Mouse (Mus musculus) forebrain, embryonic 11.5 days (tissue): Measurements from ENCODE around the gene Csrp3. TPM values are rescaled to one million over a fixed set of nuclear protein-coding genes. Genes with fewer than 3 reads are reported as not detected.

Experiments
- ATAC-seq: fragments of 200-750 bp; cut with Nextera tagmentation; replicated peaks from 2 replicates; pipeline ENCODE4 v1.8.0; 2017; ENCODE audit warnings: moderate TSS enrichment; ENCODE audit not compliant: low FRiP score
- DNase-seq: peaks from one replicate; pipeline ENCODE4 v3.0.0-alpha.2; 2017; ENCODE audit warnings: low spot score
- H3K27ac ChIP-seq: fragments of 300-500 bp; sonication (generic); 2 replicates; pipeline ENCODE4 v1.5.1; 2014; ENCODE audit warnings: low read depth, low read length
- H3K27me3 ChIP-seq: fragments of 300-500 bp; sonication (generic); 2 replicates; pipeline ENCODE4 v1.6.1; 2014; ENCODE audit warnings: mild to moderate bottlenecking, low read length, mixed read lengths; ENCODE audit not compliant: control insufficient read depth, insufficient read depth
- H3K36me3 ChIP-seq: fragments of 300-500 bp; sonication (generic); 2 replicates; pipeline ENCODE4 v1.6.1; 2014; ENCODE audit warnings: mild to moderate bottlenecking, low read length, moderate library complexity, mixed read lengths; ENCODE audit not compliant: control insufficient read depth, insufficient read depth
- H3K4me1 ChIP-seq: fragments of 300-500 bp; sonication (generic); replicated peaks from 2 replicates; pipeline ENCODE4 v1.6.1; 2014; ENCODE audit warnings: low read length, mixed read lengths; ENCODE audit not compliant: control insufficient read depth, insufficient read depth
- H3K4me2 ChIP-seq: fragments of 300-500 bp; sonication (generic); 2 replicates; pipeline ENCODE4 v1.6.1; 2014; ENCODE audit warnings: low read depth, mild to moderate bottlenecking, low read length, moderate library complexity, mixed read lengths; ENCODE audit not compliant: severe bottlenecking
- H3K4me3 ChIP-seq: fragments of 300-500 bp; sonication (generic); 2 replicates; pipeline ENCODE4 v1.5.1; 2014; ENCODE audit warnings: low read depth, low read length
- H3K9ac ChIP-seq: fragments of 300-500 bp; sonication (generic); 2 replicates; pipeline ENCODE4 v1.6.1; 2014; ENCODE audit warnings: low read length
- H3K9me3 ChIP-seq: fragments of 300-500 bp; sonication (generic); 2 replicates; pipeline ENCODE4 v1.6.1; 2016; ENCODE audit warnings: low read length, mixed read lengths; ENCODE audit not compliant: control insufficient read depth
- WGBS: fragments of 180-500 bp; shearing (Covaris S2); extraction: QIAGEN DNeasy Blood & Tissue Kit; methylation state at CpG from one replicate; pipeline ENCODE4 v1.1.7; 2014; 5-methylcytosine and 5-hydroxymethylcytosine counted together
- polyA plus RNA-seq: library from polyadenylated mRNA; unstranded; fragments of >200 nt; fragmentation: Nextera tagmentation; extraction: Ambion mirVana; gene quantifications from 2 replicates; pipeline ENCODE4 v1.2.1, GENCODE M21; 2014

The Csrp3 gene
- polyA plus RNA-seq, 1 experiment from 2014 or later, result not detected

GRCm38 (mm10) chr7:48832735-48833134 lies 15.1 kb downstream of the Csrp3 start:
- Histone ChIP-seq H3K9ac (no peak overlapping the region), H3K27me3 (no peaks in the 10 kb centered on the region), H3K9me3 (no peaks in the 10 kb centered on the region), H3K4me3 (no peak overlapping the region), H3K36me3 (peaks cover under 1% of the 10 kb centered on the region; the same call in 1 of the 2 replicates), H3K27ac (no peak overlapping the region), H3K4me2 (no peak overlapping the region), H3K4me1 (peaks cover 4% of the 10 kb centered on the region; the same call in 1 of the 2 replicates)
- DNase-seq (no peak), ATAC-seq (no peak)
- WGBS, result 93% methylated on average over 1 of the region's 1 CpGs

GRCm38 (mm10) chr7:48830395-48830794 lies 17.4 kb downstream of the Csrp3 start:
- peaks cover 9% of the 10 kb centered on the region; the same call in 1 of the 2 replicates for H3K36me3 ChIP-seq
- H3K27me3 ChIP-seq, result no peaks in the 10 kb centered on the region
- WGBS, result 78% methylated on average over 2 of the region's 2 CpGs
- H3K4me3 ChIP-seq, result no peak overlapping the region
- H3K4me2 ChIP-seq, result no peak overlapping the region
- DNase-seq (no peak), ATAC-seq (no peak)
- no peak overlapping the region for H3K27ac ChIP-seq
- no peak overlapping the region for H3K9ac ChIP-seq
- H3K9me3 ChIP-seq, result no peaks in the 10 kb centered on the region
- H3K4me1 ChIP-seq, result peaks cover 4% of the 10 kb centered on the region; the same call in 1 of the 2 replicates

GRCm38 (mm10) chr7:48829177-48829910 lies 18.5 kb downstream of the Csrp3 start:
- no peak for DNase-seq
- Histone ChIP-seq H3K9ac (no peak overlapping the region), H3K4me3 (no peak overlapping the region), H3K4me1 (no peaks in the 10 kb centered on the region), H3K36me3 (peaks cover 10% of the 10 kb centered on the region; the same call in 1 of the 2 replicates), H3K4me2 (no peak overlapping the region), H3K27me3 (no peaks in the 10 kb centered on the region), H3K9me3 (no peaks in the 10 kb centered on the region), H3K27ac (no peak overlapping the region)
- 81% methylated on average over 5 of the region's 5 CpGs for WGBS
- ATAC-seq, result no peak

- ATAC-seq, result no peak
- Histone ChIP-seq H3K9ac (no peak overlapping the region), H3K9me3 (no peaks in the 10 kb centered on the region), H3K4me1 (no peaks in the 10 kb centered on the region), H3K4me3 (no peak overlapping the region), H3K27ac (no peak overlapping the region), H3K36me3 (peaks cover 10% of the 10 kb centered on the region; the same call in 1 of the 2 replicates), H3K27me3 (no peaks in the 10 kb centered on the region), H3K4me2 (no peak overlapping the region)
- WGBS, result 94% methylated on average over 6 of the region's 6 CpGs
- no peak for DNase-seq
Observed at GRCm38 (mm10) chr7:48825170-48825569, 22.7 kb downstream of the Csrp3 start.

- Histone ChIP-seq H3K9me3 (no peaks in the 10 kb centered on the region), H3K27ac (no peak overlapping the region), H3K4me3 (no peak overlapping the region), H3K9ac (no peak overlapping the region), H3K4me1 (no peaks in the 10 kb centered on the region), H3K27me3 (no peaks in the 10 kb centered on the region), H3K36me3 (peaks cover 10% of the 10 kb centered on the region; the same call in 1 of the 2 replicates), H3K4me2 (no peak overlapping the region)
- no peak for ATAC-seq
- DNase-seq, result no peak
- 92% methylated on average over 1 of the region's 1 CpGs for WGBS
Observed at GRCm38 (mm10) chr7:48824671-48825070, 23.2 kb downstream of the Csrp3 start.

GRCm38 (mm10) chr7:48823621-48824020 lies 24.2 kb downstream of the Csrp3 start:
- WGBS, result 97% methylated on average over 3 of the region's 3 CpGs
- DNase-seq, result no peak
- Histone ChIP-seq H3K27ac (no peak overlapping the region), H3K9me3 (no peaks in the 10 kb centered on the region), H3K36me3 (peaks cover 10% of the 10 kb centered on the region; the same call in 1 of the 2 replicates), H3K4me3 (no peak overlapping the region), H3K27me3 (no peaks in the 10 kb centered on the region), H3K4me1 (no peaks in the 10 kb centered on the region), H3K9ac (no peak overlapping the region), H3K4me2 (no peak overlapping the region)
- ATAC-seq, result no peak

- no peaks in the 10 kb centered on the region for H3K4me1 ChIP-seq
- no peaks in the 10 kb centered on the region for H3K27me3 ChIP-seq
- ATAC-seq (no peak), DNase-seq (no peak)
- peaks cover 8% of the 10 kb centered on the region; the same call in 1 of the 2 replicates for H3K36me3 ChIP-seq
- no peak overlapping the region for H3K4me3 ChIP-seq
- no peak overlapping the region for H3K4me2 ChIP-seq
- H3K9me3 ChIP-seq, result no peaks in the 10 kb centered on the region
- no peak overlapping the region for H3K27ac ChIP-seq
- 69% methylated on average over 5 of the region's 5 CpGs for WGBS
- no peak overlapping the region for H3K9ac ChIP-seq
Observed at GRCm38 (mm10) chr7:48821654-48822053, 26.2 kb downstream of the Csrp3 start.

- Histone ChIP-seq H3K4me1 (no peaks in the 10 kb centered on the region), H3K36me3 (no peaks in the 10 kb centered on the region), H3K27me3 (no peaks in the 10 kb centered on the region), H3K4me3 (no peak overlapping the region), H3K27ac (no peak overlapping the region), H3K9me3 (no peaks in the 10 kb centered on the region), H3K4me2 (no peak overlapping the region), H3K9ac (no peak overlapping the region)
- 98% methylated on average over 1 of the region's 1 CpGs for WGBS
- ATAC-seq, result no peak
- no peak for DNase-seq
Observed at GRCm38 (mm10) chr7:48813594-48813993, 34.2 kb downstream of the Csrp3 start.

- Histone ChIP-seq H3K4me2 (no peak overlapping the region), H3K9ac (no peak overlapping the region), H3K4me3 (no peak overlapping the region), H3K27me3 (no peaks in the 10 kb centered on the region), H3K27ac (no peak overlapping the region), H3K36me3 (no peaks in the 10 kb centered on the region), H3K9me3 (no peaks in the 10 kb centered on the region), H3K4me1 (no peaks in the 10 kb centered on the region)
- ATAC-seq (no peak), DNase-seq (no peak)
Observed at GRCm38 (mm10) chr7:48812358-48812757, 35.5 kb downstream of the Csrp3 start.
